Mouse (Mus musculus) lung, postnatal 0 days (tissue): ENCODE measurements around the gene Crb2.

Experiments used
- CTCF ChIP-seq: IDR thresholded peaks from 2 replicates; pipeline ENCODE4 v1.5.1; 2016; ENCODE audit warnings: antibody characterized with exemption, mild to moderate bottlenecking
- EP300 ChIP-seq: IDR thresholded peaks from 2 replicates; pipeline ENCODE4 v1.6.1; 2016; ENCODE audit warnings: antibody characterized with exemption, mild to moderate bottlenecking, control low read depth

DNA sequence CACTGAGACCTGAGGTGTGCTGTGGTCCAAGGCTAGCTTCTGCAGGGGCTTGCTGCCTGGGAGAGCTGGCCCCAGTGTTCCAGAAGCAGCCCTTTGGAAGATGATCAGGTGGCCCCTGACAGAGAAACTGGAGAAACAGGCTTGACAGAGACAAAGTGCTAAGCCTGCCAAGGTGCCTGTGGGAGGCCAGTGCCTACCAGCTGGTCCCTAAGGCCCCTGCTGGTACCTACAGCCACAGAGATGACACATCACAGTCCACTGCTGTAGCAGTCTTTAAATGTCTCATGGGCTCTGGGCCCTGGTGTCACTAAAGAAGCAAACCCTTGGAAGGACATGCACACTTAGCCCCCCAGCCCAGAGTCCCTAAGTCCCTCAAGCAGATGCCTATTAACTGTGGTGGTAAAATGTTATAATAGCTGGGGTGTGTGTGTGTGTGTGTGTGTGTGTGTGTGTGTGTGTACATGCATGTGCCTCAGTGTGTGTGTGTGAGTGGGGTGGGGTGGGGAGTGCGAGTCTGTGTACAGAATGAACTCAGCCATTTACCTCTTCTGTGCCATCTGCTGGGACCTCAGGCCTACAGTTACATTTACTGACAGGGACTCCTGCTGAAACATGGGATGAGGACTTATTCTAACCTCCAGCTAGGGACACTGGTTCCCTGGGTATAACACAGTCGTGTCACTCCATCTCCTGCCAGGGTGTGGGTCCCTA lies 19.7 kb upstream of the Crb2 start:
- TF ChIP-seq CTCF, result no peak
- no peak for TF ChIP-seq EP300
